Mouse (Mus musculus): ENCODE results near the gene Gm16442. TPM values are rescaled to one million over a fixed set of nuclear protein-coding genes. Genes with fewer than 3 reads are reported as not detected.
"Not testable (repeated sequence)": the region's sequence is repeated elsewhere in the genome, so short reads cannot be mapped to it uniquely, and the experiment has no call there.

The Gm16442 gene
- not detected in 2 replicates for polyA plus RNA-seq (2015; fragmentation: Nextera tagmentation; extraction: Ambion mirVana)

- H3K4me2 ChIP-seq (ENCODE audit: low read depth, low read length); H3K36me3 ChIP-seq (replicated peaks; ENCODE audit: insufficient read depth, low read length); H3K4me3 ChIP-seq (ENCODE audit: low read depth, low read length); H3K4me1 ChIP-seq (ENCODE audit: insufficient read depth); ATAC-seq; H3K27me3 ChIP-seq (ENCODE audit: insufficient read depth, low read length); H3K27ac ChIP-seq (ENCODE audit: low read depth); H3K9me3 ChIP-seq (ENCODE audit: low read length); H3K9ac ChIP-seq (replicated peaks); DNase-seq: not testable (repeated sequence)
- no CpG with 5 or more reads among the region's 2 CpGs for WGBS (ENCODE audit: insufficient replicate concordance)
These were observed at the start of gene Gm16442 for GRCm38 (mm10) chr7:20122479-20122878. Gene Gm16442, minus strand, starts transcription at chr7:20122579.

DNA sequence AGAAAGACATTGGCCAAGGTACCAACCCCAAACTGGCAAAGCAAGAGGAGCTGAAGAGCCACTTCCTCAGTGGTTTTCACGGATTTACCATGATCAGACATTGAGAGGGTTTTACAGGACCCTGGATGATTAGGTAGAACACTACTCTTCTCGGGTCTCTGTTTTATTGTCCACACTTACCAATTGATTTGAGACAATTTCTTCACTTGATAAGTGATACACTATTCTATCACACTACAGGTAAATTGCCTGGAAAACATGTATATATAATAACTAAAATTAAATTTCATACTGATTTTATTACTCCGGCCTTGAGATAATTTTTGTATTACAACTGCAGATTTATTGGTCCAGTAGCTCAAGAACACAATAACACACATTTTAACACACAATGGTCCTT lies 45.9 kb upstream of the Gm16442 start, which contains the start of gene Vmn1r94:
Vmn1r94 (minus strand) TSS at position 101 of the 400 bp plus-strand sequence.
- H3K9ac ChIP-seq (replicated peaks); H3K4me1 ChIP-seq (ENCODE audit: insufficient read depth); H3K36me3 ChIP-seq (replicated peaks; ENCODE audit: insufficient read depth, low read length); H3K27ac ChIP-seq (ENCODE audit: low read depth); H3K27me3 ChIP-seq (ENCODE audit: insufficient read depth, low read length); H3K4me2 ChIP-seq (ENCODE audit: low read depth, low read length); H3K4me3 ChIP-seq (ENCODE audit: low read depth, low read length); H3K9me3 ChIP-seq (ENCODE audit: low read length); ATAC-seq; DNase-seq: not testable (repeated sequence)
- WGBS (ENCODE audit: insufficient replicate concordance), result no CpG with 5 or more reads among the region's 3 CpGs

GRCm38 (mm10) chr7:20138988-20139387 lies 16.6 kb upstream of the Gm16442 start, which contains the start of gene Vmn1r93:
Gene Vmn1r93, minus strand, starts transcription at chr7:20139088.
- H3K9me3 ChIP-seq (ENCODE audit: low read length); H3K27ac ChIP-seq (ENCODE audit: low read depth); H3K4me3 ChIP-seq (ENCODE audit: low read depth, low read length); H3K4me1 ChIP-seq (ENCODE audit: insufficient read depth); H3K4me2 ChIP-seq (ENCODE audit: low read depth, low read length); H3K27me3 ChIP-seq (ENCODE audit: insufficient read depth, low read length); H3K36me3 ChIP-seq (replicated peaks; ENCODE audit: insufficient read depth, low read length); ATAC-seq; DNase-seq; H3K9ac ChIP-seq (replicated peaks): not testable (repeated sequence)
- WGBS (ENCODE audit: insufficient replicate concordance), result no CpG with 5 or more reads among the region's 5 CpGs

GRCm38 (mm10) chr7:20099380-20099779 lies 23.0 kb downstream of the Gm16442 start, which contains the start of gene Vmn1r91:
Gene Vmn1r91, plus strand, starts transcription at chr7:20099680.
- DNase-seq; H3K9ac ChIP-seq (replicated peaks); H3K4me2 ChIP-seq (ENCODE audit: low read depth, low read length); H3K27me3 ChIP-seq (ENCODE audit: insufficient read depth, low read length); H3K4me1 ChIP-seq (ENCODE audit: insufficient read depth); H3K27ac ChIP-seq (ENCODE audit: low read depth); ATAC-seq; H3K9me3 ChIP-seq (ENCODE audit: low read length); H3K4me3 ChIP-seq (ENCODE audit: low read depth, low read length); H3K36me3 ChIP-seq (replicated peaks; ENCODE audit: insufficient read depth, low read length): not testable (repeated sequence)
- 64% methylated on average over 5 of the region's 5 CpGs for WGBS (ENCODE audit: insufficient replicate concordance)

DNA sequence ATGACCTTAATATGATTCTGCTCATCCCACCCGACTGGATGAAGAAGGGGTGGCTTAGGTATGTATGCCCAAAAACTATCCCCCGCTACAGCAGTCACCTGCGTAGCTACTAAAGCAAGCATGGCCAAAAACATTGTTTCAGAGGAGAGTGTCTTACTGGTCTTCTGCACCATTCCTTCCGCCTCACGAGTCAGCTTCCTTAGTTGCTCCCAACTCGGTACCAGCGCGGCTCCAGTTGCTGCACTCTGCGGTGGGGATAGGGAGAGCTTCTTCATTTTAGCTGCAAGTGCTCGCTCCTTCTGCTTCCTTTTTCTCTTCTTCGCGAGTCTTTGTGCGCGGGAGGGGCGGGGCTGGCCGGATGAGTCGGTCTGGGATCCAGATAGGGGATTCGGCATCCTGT lies 44.3 kb downstream of the Gm16442 start:
- WGBS (ENCODE audit: insufficient replicate concordance), result 67% methylated on average over 18 of the region's 18 CpGs
- H3K27ac ChIP-seq (ENCODE audit: low read depth); H3K4me1 ChIP-seq (ENCODE audit: insufficient read depth); H3K27me3 ChIP-seq (ENCODE audit: insufficient read depth, low read length); H3K4me3 ChIP-seq (ENCODE audit: low read depth, low read length); DNase-seq; H3K9me3 ChIP-seq (ENCODE audit: low read length); H3K36me3 ChIP-seq (replicated peaks; ENCODE audit: insufficient read depth, low read length); ATAC-seq; H3K4me2 ChIP-seq (ENCODE audit: low read depth, low read length); H3K9ac ChIP-seq (replicated peaks): not testable (repeated sequence)

Other genes with a start within 250 kb of the Gm16442 start
- gene Ceacam19, start 234.6 kb downstream of the Gm16442 start, polyA plus RNA-seq (2015; fragmentation: Nextera tagmentation; extraction: Ambion mirVana), result not detected in 2 replicates
- 2.2 and 3.0 TPM in 2 replicates for gene Pvr, start 201.4 kb downstream of the Gm16442 start, polyA plus RNA-seq (2015; fragmentation: Nextera tagmentation; extraction: Ambion mirVana)
- 0.69 and 0.89 TPM in 2 replicates for gene Igsf23, start 171.8 kb downstream of the Gm16442 start, polyA plus RNA-seq (2015; fragmentation: Nextera tagmentation; extraction: Ambion mirVana)
- not detected in 2 replicates for gene Ceacam20, start 157.2 kb downstream of the Gm16442 start, polyA plus RNA-seq (2015; fragmentation: Nextera tagmentation; extraction: Ambion mirVana)
- gene Nlrp9b, start 131.1 kb downstream of the Gm16442 start, polyA plus RNA-seq (2015; fragmentation: Nextera tagmentation; extraction: Ambion mirVana), result not detected in 2 replicates
- not detected in 2 replicates for gene Vmn1r91, start 22.9 kb downstream of the Gm16442 start, polyA plus RNA-seq (2015; fragmentation: Nextera tagmentation; extraction: Ambion mirVana)
- not detected in 2 replicates for gene Vmn1r93, start 16.5 kb upstream of the Gm16442 start, polyA plus RNA-seq (2015; fragmentation: Nextera tagmentation; extraction: Ambion mirVana)
- gene Vmn1r94, start 45.8 kb upstream of the Gm16442 start, polyA plus RNA-seq (2015; fragmentation: Nextera tagmentation; extraction: Ambion mirVana), result not detected in 2 replicates
- not detected in 2 replicates for gene Vmn1r95, start 71.1 kb upstream of the Gm16442 start, polyA plus RNA-seq (2015; fragmentation: Nextera tagmentation; extraction: Ambion mirVana)
- not detected in 2 replicates for gene Gm6164, start 83.0 kb upstream of the Gm16442 start, polyA plus RNA-seq (2015; fragmentation: Nextera tagmentation; extraction: Ambion mirVana)
- not detected in 2 replicates for gene Gm4498, start 111.2 kb upstream of the Gm16442 start, polyA plus RNA-seq (2015; fragmentation: Nextera tagmentation; extraction: Ambion mirVana)
- not detected in 2 replicates for gene Gm5890, start 140.3 kb upstream of the Gm16442 start, polyA plus RNA-seq (2015; fragmentation: Nextera tagmentation; extraction: Ambion mirVana)
- not detected in 2 replicates for gene Gm4133, start 211.5 kb upstream of the Gm16442 start, polyA plus RNA-seq (2015; fragmentation: Nextera tagmentation; extraction: Ambion mirVana)

Measured in liver, postnatal 0 days (tissue).